Mouse (Mus musculus): ENCODE results near the gene Osm. TPM values are rescaled to one million over a fixed set of nuclear protein-coding genes. Genes with fewer than 3 reads are reported as not detected.

Gene Osm
- total RNA-seq (2012; rRNA removed) = 11.0 and 12.8 TPM in 2 replicates
- total RNA-seq (2014; rRNA removed) = 11.8 and 15.1 TPM in 2 replicates
- polyA plus RNA-seq (2012; ENCODE audit: insufficient read length, low read depth) = 10.4 and 12.5 TPM in 2 replicates

- H3K9ac ChIP-seq (ENCODE audit: insufficient read depth, low read depth) = peak within 1 kb of the TSS; percentile 87
- H3K4me2 ChIP-seq (ENCODE audit: insufficient read depth, low read depth, poor library complexity, severe bottlenecking) = peak within 1 kb of the TSS; percentile 30
- dilution Hi-C loops (cut with MboI; ENCODE audit: extremely low pct_ligation_motif_present, extremely low pct_unique_long_range_greater_than_20kb, low sequenced_read_pairs) = no loop called here
- H3K4me3 ChIP-seq (replicated peaks in 1 of 3; ENCODE audit: low read depth in 2 of 3, low read length in 2 of 3, poor library complexity in 1 of 3) = peak within 1 kb of the TSS; percentile 76 to 86 (median 84)
- in situ Hi-C loops (cut with MboI; ENCODE audit: low pct_ligation_motif_present, low pct_unique_long_range_greater_than_20kb, low sequenced_read_pairs) = no loop called here
- peaks cover 26% of the 10 kb centered on the region for H3K79me2 ChIP-seq (replicated peaks; ENCODE audit: control insufficient read depth, extremely low read depth, insufficient read depth, poor library complexity, severe bottlenecking)
- peak; percentile 75 for DNase-seq (ENCODE audit: extremely low read depth)
- peaks cover 14 to 50% of the 10 kb centered on the region in 2 experiments for H3K4me1 ChIP-seq (ENCODE audit: control insufficient read depth in 1 of 2, insufficient read depth in 2 of 2)
- no peaks in the 10 kb centered on the region for H3K27me3 ChIP-seq (replicated peaks)
- no peak; the same call in none of the 2 replicates for TF ChIP-seq POLR2AphosphoS2 (IDR thresholded peaks at IDR 0.05; ENCODE audit: low read depth, low read length)
- TF ChIP-seq MAX (IDR thresholded peaks at IDR 0.05; ENCODE audit: low read length) = no peak; the same call in 1 of the 2 replicates
- TF ChIP-seq NELFE (IDR thresholded peaks at IDR 0.05; ENCODE audit: low read depth, low read length) = peak; percentile 76
- TF ChIP-seq JUND (conservative IDR thresholded peaks at IDR 0.05; ENCODE audit: low read depth, low read length) = 0 out of 2 replicates have a peak, but pooled peaks have one; percentile 7
- TF ChIP-seq MXI1 (IDR thresholded peaks at IDR 0.05; ENCODE audit: low read depth, low read length) = no peak
- peak; percentile 73 for TF ChIP-seq ZMIZ1 (IDR thresholded peaks at IDR 0.05; ENCODE audit: low read depth, low read length)
- no peak for TF ChIP-seq ETS1 (conservative IDR thresholded peaks at IDR 0.05; ENCODE audit: low read depth, low read length)
- peak; percentile 89 for TF ChIP-seq TBP (conservative IDR thresholded peaks at IDR 0.05; ENCODE audit: low read depth, low read length)
- 0 out of 2 replicates have a peak, but pooled peaks have one; percentile 46 for TF ChIP-seq KAT2A (IDR thresholded peaks at IDR 0.05; ENCODE audit: insufficient replicate concordance, low read length)
- TF ChIP-seq EP300 (IDR thresholded peaks at IDR 0.05; ENCODE audit: low read length) = peak; percentile 53; the same call in 1 of the 2 replicates
- TF ChIP-seq NRF1 (IDR thresholded peaks at IDR 0.05; ENCODE audit: low read depth, low read length) = peak; percentile 30; the same call in 1 of the 2 replicates
- no peak for TF ChIP-seq CTCF (conservative IDR thresholded peaks at IDR 0.05 in 1 of 2, IDR thresholded peaks at IDR 0.05 in 1 of 2; ENCODE audit: low read depth in 2 of 2, low read length in 2 of 2)
- TF ChIP-seq ZC3H11A (IDR thresholded peaks at IDR 0.05; ENCODE audit: low read depth, low read length) = no peak
- no peak for TF ChIP-seq USF2 (conservative IDR thresholded peaks at IDR 0.05; ENCODE audit: low read depth, low read length)
- peak; percentile 83 for TF ChIP-seq POLR2A (IDR thresholded peaks at IDR 0.05; ENCODE audit: low read depth, low read length)
- TF ChIP-seq MAFK (IDR thresholded peaks at IDR 0.05; ENCODE audit: insufficient replicate concordance, low read length) = no peak; the same call in 1 of the 2 replicates
- TF ChIP-seq RCOR1 (conservative IDR thresholded peaks at IDR 0.05; ENCODE audit: low read depth, low read length) = 0 out of 2 replicates have a peak, but pooled peaks have one; percentile 59
- TF ChIP-seq RAD21 (IDR thresholded peaks at IDR 0.05; ENCODE audit: low read depth, low read length) = no peak
- peak; percentile 42 for TF ChIP-seq MYC (IDR thresholded peaks at IDR 0.05; ENCODE audit: low read depth, low read length)
- peak; percentile 74; the same call in 1 of the 2 replicates for TF ChIP-seq MAZ (IDR thresholded peaks at IDR 0.05; ENCODE audit: low read depth, low read length)
- TF ChIP-seq SMC3 (IDR thresholded peaks at IDR 0.05; ENCODE audit: low read depth, low read length) = 0 out of 2 replicates have a peak, but pooled peaks have one; percentile 1
- peak; percentile 83 for TF ChIP-seq ELF1 (IDR thresholded peaks at IDR 0.05; ENCODE audit: low read depth, low read length)
- 0 out of 2 replicates have a peak, but pooled peaks have one; percentile 32 for TF ChIP-seq UBTF (IDR thresholded peaks at IDR 0.05; ENCODE audit: low read depth, low read length)
- peak; percentile 92 for TF ChIP-seq SIN3A (IDR thresholded peaks at IDR 0.05; ENCODE audit: low read length)
- TF ChIP-seq GABPA (IDR thresholded peaks at IDR 0.05; ENCODE audit: insufficient replicate concordance, low read depth, low read length) = no peak
- TF ChIP-seq MEF2A (IDR thresholded peaks at IDR 0.05; ENCODE audit: borderline replicate concordance, low read depth, low read length) = peak; percentile 44; the same call in 1 of the 2 replicates
- TF ChIP-seq TCF12 (IDR thresholded peaks at IDR 0.05; ENCODE audit: low read depth, low read length) = peak; percentile 83
- TF ChIP-seq IRF4 (IDR thresholded peaks at IDR 0.05; ENCODE audit: low read depth, low read length) = peak; percentile 58
- peak; percentile 87; the same call in 1 of the 2 replicates for TF ChIP-seq CHD1 (IDR thresholded peaks at IDR 0.05; ENCODE audit: low read depth, low read length)
- peaks cover 22 to 57% of the 10 kb centered on the region in 2 experiments for H3K36me3 ChIP-seq (replicated peaks in 1 of 2; ENCODE audit: control insufficient read depth in 1 of 2, insufficient read depth in 1 of 2, low read length in 1 of 2)
- H3K27ac ChIP-seq (ENCODE audit: insufficient read depth, low read depth) = peak within 1 kb of the TSS; percentile 84
- H3K9me3 ChIP-seq (replicated peaks; ENCODE audit: low read length) = no peaks in the 10 kb centered on the region
These were observed at the start of gene Osm for GRCm38 (mm10) chr11:4235665-4236545. Gene Osm (plus strand): TSS chr11:4236420.
